Mouse (Mus musculus) layer of hippocampus, adult 18-20 months (tissue): ENCODE results near the gene C87436. TPM values are rescaled to one million over a fixed set of nuclear protein-coding genes. Genes with fewer than 3 reads are reported as not detected.

Experiments
- DNase-seq, 2 experiments: peaks; one replicate each; pipeline ENCODE4 v3.0.0; 2022; ENCODE audit warnings: low spot score in 2 of 2
- total RNA-seq, 2 experiments: library from RNA; stranded (reverse); gene quantifications; 2 replicates each; pipeline ENCODE4 v1.2.3; 2021

The C87436 gene
- total RNA-seq, 2 experiments from 2014 or later, result 17.5 to 17.8 TPM

DNA sequence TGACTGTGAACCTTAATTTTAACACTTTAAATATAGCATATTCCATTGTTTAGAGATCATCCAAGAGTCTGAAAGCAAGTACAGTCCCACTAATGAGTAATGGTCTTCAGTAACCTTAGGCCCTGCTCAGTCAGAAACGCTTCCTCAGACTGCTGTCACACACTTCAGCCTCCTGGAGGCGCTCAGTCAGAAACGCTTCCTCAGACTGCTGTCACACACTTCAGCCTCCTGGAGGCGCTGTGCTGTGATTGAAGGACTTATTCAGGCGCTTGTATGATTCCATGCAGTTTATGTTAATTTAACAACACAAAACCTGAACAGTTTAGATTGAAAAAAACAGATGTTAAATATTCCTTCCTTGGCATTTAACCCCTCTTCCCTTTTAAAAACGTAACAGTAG, 17.7 kb upstream of the C87436 start:
- no peak for DNase-seq

DNA sequence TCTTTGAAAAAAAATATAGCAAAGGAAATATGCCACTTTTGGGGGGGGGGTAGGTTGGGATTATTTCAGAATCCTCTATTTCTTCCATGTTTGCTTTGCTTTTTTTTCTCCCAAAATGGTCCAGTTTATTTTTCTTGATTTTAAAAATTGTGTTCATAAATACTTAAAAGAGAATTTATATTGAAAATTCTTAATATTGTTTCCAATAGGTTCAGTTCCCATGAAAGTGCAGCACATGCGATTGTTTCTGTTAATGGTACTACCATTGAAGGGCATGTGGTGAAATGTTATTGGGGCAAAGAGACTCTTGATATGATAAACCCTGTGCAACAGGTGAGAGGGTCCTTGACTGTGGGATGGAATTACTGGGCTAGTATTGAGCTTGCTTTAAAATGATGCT, 11.8 kb upstream of the C87436 start, which contains the start of gene Gm44790:
Gene Gm44790 (plus strand): TSS at position 301 of the 400 bp plus-strand sequence.
- no peak for DNase-seq

DNA sequence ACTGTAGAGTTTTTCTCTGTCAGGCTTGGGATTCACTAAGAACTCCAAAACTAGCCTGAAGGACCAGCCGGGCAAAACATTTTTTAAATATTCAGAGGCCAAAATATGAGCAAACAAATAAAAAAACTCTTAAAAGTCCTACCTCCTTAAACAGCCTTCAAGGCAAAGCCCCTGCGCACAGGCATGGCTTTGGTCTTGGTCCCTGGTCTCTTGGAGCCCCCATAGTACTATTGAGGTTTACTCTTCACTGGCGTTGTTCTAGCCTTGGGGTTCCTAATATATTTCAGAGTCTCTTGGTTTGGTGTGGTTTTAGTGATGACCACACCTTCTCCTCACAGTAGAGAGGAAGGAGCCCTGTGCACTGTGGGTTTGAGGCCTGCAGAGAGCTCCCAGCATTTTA, 6.6 kb upstream of the C87436 start:
- DNase-seq, result no peak

GRCm38 (mm10) chr6:86433696-86434095, 4.5 kb upstream of the C87436 start:
- no peak for DNase-seq

- no peak for DNase-seq
These were observed 463 bp upstream of the C87436 start for GRCm38 (mm10) chr6:86437711-86438110.

DNA sequence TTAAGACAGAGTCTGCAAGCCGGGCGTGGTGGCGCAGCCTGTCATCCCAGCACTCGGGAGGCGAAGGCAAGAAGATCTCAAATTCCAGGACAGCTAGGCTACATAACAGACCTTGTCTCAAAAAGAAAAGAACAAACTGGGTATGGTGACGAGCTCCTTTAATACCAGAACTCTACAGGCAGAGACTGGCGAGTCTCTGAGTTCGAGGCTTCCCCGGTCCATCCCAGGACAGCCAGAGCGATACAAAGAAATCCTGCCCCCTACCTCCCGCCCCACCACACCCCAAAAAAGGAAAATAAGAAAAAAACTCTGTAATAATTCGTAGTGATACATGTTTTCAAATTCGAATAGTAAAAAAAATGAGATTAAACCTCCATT, 934 bp downstream of the C87436 start:
- no peak for DNase-seq

DNA sequence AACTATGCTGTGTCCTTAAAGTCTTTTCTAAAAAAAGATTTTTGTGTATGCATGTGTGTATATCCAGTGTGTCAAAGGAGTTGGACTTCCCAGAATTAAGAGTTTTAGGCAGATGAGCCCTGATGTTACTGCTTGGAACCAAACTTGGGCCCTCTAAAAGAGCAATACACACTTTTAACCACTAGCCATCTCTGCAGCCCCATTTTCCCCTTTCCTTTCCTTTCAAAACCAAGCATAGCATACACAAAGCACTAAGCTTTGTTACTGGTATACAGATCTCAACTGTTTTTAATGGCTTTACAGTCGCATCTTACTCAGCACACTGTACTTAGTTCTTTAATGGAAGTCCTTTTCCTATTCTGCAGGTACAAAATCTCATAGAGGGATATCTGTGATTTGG, 1.4 kb downstream of the C87436 start:
- no peak for DNase-seq

- peak in 1 of 2 experiments; percentile 39 for DNase-seq
These were observed 3.4 kb downstream of the C87436 start for GRCm38 (mm10) chr6:86441571-86441970.

GRCm38 (mm10) chr6:86445551-86445950, 7.4 kb downstream of the C87436 start:
- no peak for DNase-seq

GRCm38 (mm10) chr6:86446927-86447568, 8.9 kb downstream of the C87436 start:
- no peak for DNase-seq

GRCm38 (mm10) chr6:86456727-86457126, 18.6 kb downstream of the C87436 start:
- no peak for DNase-seq

DNA sequence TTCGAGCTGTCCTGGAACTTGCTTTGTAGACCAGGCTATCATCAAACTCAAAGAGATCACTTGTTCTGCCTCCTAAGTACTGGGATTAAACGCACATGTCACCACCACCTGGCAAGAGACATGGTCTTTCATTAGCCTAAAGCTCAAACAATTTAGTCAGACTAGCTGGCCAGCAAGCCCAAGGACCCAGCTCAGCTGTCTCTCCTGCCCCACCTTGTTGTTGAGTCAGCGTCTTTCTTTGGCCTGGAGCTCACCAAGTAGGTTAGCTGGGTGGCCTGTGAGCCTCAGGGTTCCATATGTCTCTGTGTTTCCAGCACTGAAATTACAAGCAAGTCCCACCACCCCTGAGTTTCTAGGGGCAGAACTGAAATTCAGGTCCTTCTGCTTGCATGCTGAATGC, 24.9 kb downstream of the C87436 start:
- no peak for DNase-seq

DNA sequence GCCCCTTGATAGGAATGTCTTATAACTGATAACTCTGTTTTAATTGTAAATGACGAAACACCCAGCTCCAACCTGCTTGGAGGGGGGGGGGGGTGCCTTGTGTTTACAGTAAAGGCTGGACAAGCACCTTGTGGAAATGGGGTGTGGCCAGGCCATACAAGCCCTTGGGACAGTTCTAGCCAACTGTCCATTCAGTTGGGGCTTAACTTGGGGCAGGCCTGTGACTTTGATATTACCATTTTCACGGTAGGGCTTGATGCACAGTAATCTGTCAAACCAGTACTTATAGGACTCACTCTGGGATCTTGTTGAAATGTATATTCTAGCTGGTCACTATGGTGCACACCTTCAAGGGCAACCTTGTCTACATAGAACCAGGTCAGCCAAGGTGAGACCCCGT, 33.1 kb downstream of the C87436 start:
- DNase-seq, result no peak

GRCm38 (mm10) chr6:86471760-86472099, 33.6 kb downstream of the C87436 start:
- no peak for DNase-seq

DNA sequence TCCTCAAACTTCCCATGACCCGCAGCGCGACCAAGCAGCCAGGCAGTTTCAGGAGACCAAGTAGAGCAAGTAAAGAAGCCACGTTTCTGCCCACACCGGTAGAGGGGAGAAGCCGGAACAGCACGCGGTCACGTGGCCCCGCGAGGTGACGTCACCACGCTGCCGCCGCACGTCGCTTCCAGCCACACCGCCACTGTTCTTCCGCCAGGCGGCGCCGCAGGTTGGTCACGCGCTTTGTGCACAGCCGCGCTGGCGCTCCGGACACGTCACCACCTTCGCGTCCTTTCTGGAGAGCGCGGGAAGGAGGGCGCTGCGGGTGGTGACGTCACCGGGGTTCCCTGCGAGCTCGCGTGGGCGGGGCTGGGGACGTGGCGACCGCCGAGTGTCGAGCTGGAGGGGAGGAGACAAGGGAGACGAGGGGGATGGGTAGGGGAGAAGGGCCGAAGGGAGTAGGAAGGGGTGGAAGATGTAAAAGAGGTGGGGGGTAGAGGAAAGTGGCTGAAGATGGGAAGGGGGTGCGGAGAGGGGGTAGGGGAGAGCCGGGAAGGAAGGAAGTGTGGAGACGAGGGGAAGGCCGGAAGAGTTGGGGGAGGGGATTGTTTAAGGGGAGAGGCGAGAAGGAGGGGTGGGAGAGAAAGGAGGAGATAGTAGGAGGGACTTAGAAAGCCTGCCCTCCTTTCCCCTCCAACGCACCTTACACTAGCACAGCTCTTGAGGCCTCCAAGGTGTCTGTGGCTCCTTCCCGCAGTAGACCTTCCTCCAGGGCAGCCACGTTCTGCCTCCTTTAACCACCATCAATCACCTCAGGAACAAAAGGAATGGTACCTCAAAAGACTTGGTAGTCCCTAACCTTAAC, 34.2 kb downstream of the C87436 start:
- peak; percentile 100 for DNase-seq

DNA sequence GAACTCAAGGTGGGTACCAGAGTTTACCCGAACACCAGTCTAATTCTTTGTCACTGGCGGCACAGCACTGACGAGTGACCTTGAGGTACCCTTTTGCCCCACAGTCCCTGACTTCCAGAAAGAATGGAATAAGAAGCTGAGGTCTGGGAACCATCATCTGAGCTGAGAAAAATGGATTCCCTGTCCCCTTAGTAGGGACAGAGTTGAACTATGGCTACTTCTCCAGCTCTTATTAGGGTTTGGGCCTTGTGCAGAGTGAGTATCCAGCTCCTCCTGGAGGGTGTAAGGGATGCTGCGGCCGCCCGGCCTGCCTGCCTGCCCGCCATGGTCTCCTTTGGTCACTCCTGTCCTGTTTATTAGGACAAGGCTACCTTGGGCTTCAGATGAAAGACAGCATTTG, 34.9 kb downstream of the C87436 start:
- DNase-seq, result no peak

DNA sequence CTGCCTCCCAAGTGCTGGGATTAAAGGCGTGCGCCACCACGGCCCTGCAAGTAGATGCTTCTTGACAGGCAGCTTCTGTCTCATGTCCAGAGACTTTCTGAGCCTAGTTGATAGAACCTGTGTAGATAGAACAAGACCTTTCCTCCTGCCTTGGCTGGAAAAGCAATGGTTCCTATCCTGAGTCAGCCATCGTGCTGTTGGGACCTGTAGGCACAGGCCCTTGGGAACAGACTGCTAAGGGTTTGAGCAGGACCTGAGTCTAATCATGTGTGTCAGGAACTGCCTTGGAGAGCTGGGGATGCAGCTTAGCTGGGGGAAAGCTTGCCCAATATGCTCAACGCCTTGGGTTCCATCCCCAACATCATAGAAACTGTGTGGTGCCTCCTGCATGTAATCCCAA, 35.9 kb downstream of the C87436 start:
- no peak for DNase-seq

DNA sequence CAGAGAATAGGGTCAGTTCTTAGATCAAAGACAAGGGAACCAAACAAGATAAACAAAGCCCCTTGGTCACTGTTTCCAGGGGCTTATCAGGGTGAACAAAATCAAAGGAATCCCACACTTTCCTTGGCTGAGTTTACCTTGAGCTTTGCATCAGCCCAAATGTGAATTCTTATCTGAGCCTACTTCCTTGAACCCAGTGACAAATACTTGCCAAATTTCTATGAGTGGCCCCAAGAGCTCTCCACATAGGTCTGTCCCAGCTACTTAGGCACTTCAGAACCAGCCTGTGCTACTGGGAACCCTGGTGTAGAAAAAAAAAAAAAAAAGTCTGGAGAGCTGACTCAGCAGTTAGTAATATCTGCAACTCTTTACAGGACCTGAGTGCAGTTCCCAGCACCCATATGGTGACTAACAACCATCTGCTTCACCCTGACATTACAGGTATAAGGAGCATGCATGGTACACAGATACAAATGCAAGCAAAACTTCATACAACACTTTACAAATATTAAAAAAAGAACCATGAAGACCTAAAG, 36.5 kb downstream of the C87436 start:
- no peak for DNase-seq

GRCm38 (mm10) chr6:86475462-86476167, 37.4 kb downstream of the C87436 start:
- DNase-seq, result no peak

GRCm38 (mm10) chr6:86476931-86477330, 38.8 kb downstream of the C87436 start:
- no peak for DNase-seq

GRCm38 (mm10) chr6:86479311-86479710, 41.1 kb downstream of the C87436 start:
- DNase-seq, result no peak

DNA sequence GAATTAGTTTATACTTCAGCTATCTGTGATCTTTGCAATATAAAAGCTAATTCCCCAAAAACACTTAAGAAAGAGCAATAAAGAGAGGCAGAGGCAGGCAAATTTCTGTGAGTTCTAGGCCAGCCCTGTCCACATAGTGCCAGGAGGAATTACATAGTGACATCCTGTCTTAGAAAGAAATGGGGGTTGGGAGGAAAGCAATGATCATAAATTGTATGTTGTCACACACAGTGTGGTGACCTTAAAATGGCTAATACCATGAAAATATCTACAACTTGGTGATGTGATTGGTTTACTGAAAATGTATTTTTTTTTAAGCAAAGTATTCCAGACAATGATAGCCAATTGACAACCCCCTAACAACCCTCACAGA, 41.6 kb downstream of the C87436 start:
- no peak for DNase-seq
